Mouse (Mus musculus) G1E (cell line): Measurements from ENCODE around the gene Rab19. TPM values are rescaled to one million over a fixed set of nuclear protein-coding genes. Genes with fewer than 3 reads are reported as not detected.

Source experiments
- ATAC-seq: 2 replicates; pipeline ENCODE4 v1.8.0; 2016; ENCODE audit warnings: mild to moderate bottlenecking; ENCODE audit not compliant: insufficient number of reproducible peaks, poor library complexity, low FRiP score, severe bottlenecking; ENCODE audit errors: extremely low read depth
- DNase-seq: peaks from one replicate; pipeline ENCODE4 v3.0.0; 2012; ENCODE audit warnings: low spot score
- H3K27me3 ChIP-seq: 2 replicates; pipeline ENCODE4 v1.6.1; 2012; ENCODE audit warnings: mild to moderate bottlenecking, low read length, inconsistent platforms; ENCODE audit not compliant: insufficient read depth
- H3K36me3 ChIP-seq: replicated peaks from 2 replicates; pipeline ENCODE3; 2012; ENCODE audit warnings: mild to moderate bottlenecking, inconsistent platforms
- H3K4me1 ChIP-seq: 2 replicates; pipeline ENCODE4 v1.6.1; 2012; ENCODE audit warnings: low read depth, low read length, inconsistent platforms, mixed read lengths; ENCODE audit not compliant: insufficient read depth
- H3K4me3 ChIP-seq: 2 replicates; pipeline ENCODE4 v1.5.1; 2012; ENCODE audit warnings: low read depth, mild to moderate bottlenecking, inconsistent platforms, low read length, moderate library complexity, mixed read lengths
- H3K9me3 ChIP-seq: replicated peaks from 2 replicates; pipeline ENCODE4 v1.6.1; 2012; ENCODE audit warnings: inconsistent platforms
- CTCF ChIP-seq: IDR thresholded peaks from 2 replicates; pipeline ENCODE4 v1.5.1; 2012; ENCODE audit warnings: low read depth, low read length, inconsistent platforms, mixed read lengths
- GATA1 ChIP-seq: IDR thresholded peaks from 2 replicates; pipeline ENCODE4 v1.6.1; 2012; ENCODE audit warnings: borderline replicate concordance, low read length, inconsistent platforms, mixed read lengths
- GATA2 ChIP-seq: IDR thresholded peaks from 2 replicates; pipeline ENCODE4 v1.6.1; 2012; ENCODE audit warnings: low read depth, low read length, inconsistent platforms, borderline replicate concordance
- POLR2AphosphoS5 ChIP-seq: IDR thresholded peaks from 2 replicates; pipeline ENCODE4 v1.6.1; 2012; ENCODE audit warnings: low read depth, low read length, inconsistent platforms; ENCODE audit not compliant: insufficient replicate concordance
- TAL1 ChIP-seq: conservative IDR thresholded peaks from 2 replicates; pipeline ENCODE4 v1.6.1; 2012; ENCODE audit warnings: low read depth, low read length, inconsistent platforms, mixed read lengths
- polyA plus RNA-seq: library from polyadenylated mRNA; stranded (reverse); fragments of >175 nt; gene quantifications from 2 replicates; pipeline ENCODE4 v1.2.3, GENCODE M21; 2012
- total RNA-seq, 2 experiments: library from RNA; stranded (forward) in 1 of 2; stranded (reverse) in 1 of 2; fragments of 200-1000 nt in 1 of 2; fragments of >200 nt in 1 of 2; fragmentation: Nextera tagmentation in 1 of 2; gene quantifications; 2 replicates each; pipeline ENCODE4 v1.2.3; 2014 to 2017

Rab19 gene
- total and polyA plus RNA-seq, 3 experiments: 1.9 TPM; not detected in 2

GRCm38 (mm10) chr6:39426725-39427124 is 45.8 kb downstream of the Rab19 start:
- H3K4me3 ChIP-seq: no peak overlapping the region
- TF ChIP-seq CTCF: no peak
- no peak for TF ChIP-seq POLR2AphosphoS5
- TF ChIP-seq TAL1: no peak
- TF ChIP-seq GATA1: no peak
- no peak for TF ChIP-seq GATA2
- no peaks in the 10 kb centered on the region for H3K36me3 ChIP-seq
- peaks cover 40% of the 10 kb centered on the region for H3K4me1 ChIP-seq
- no peaks in the 10 kb centered on the region for H3K27me3 ChIP-seq
- ATAC-seq (no peak), DNase-seq (no peak)
- no peaks in the 10 kb centered on the region for H3K9me3 ChIP-seq

GRCm38 (mm10) chr6:39427276-39428003 is 46.5 kb downstream of the Rab19 start:
- TF ChIP-seq CTCF: no peak
- TF ChIP-seq POLR2AphosphoS5: no peak
- TF ChIP-seq GATA1: no peak
- no peak for TF ChIP-seq TAL1
- TF ChIP-seq GATA2: no peak
- H3K4me1 ChIP-seq: peaks cover 36% of the 10 kb centered on the region
- 0 out of 2 replicates have a peak, but pooled peaks cover 2% of the 10 kb centered on the region for H3K27me3 ChIP-seq
- H3K4me3 ChIP-seq: no peak overlapping the region
- no peaks in the 10 kb centered on the region for H3K9me3 ChIP-seq
- ATAC-seq: no peak
- no peaks in the 10 kb centered on the region for H3K36me3 ChIP-seq
- DNase-seq: no peak

GRCm38 (mm10) chr6:39429007-39429788 is 48.2 kb downstream of the Rab19 start:
- Histone ChIP-seq H3K36me3 (no peaks in the 10 kb centered on the region), H3K4me3 (no peak overlapping the region), H3K4me1 (peaks cover 20% of the 10 kb centered on the region), H3K27me3 (0 out of 2 replicates have a peak, but pooled peaks cover 2% of the 10 kb centered on the region), H3K9me3 (no peaks in the 10 kb centered on the region)
- no peak for TF ChIP-seq GATA2
- TF ChIP-seq POLR2AphosphoS5: no peak
- TF ChIP-seq CTCF: no peak
- no peak for TF ChIP-seq GATA1
- DNase-seq (no peak), ATAC-seq (no peak)

GRCm38 (mm10) chr6:39430722-39431121 is 49.7 kb downstream of the Rab19 start:
- H3K4me1 ChIP-seq: peaks cover 20% of the 10 kb centered on the region
- ATAC-seq: no peak

GRCm38 (mm10) chr6:39433174-39433573 is 52.2 kb downstream of the Rab19 start:
- Histone ChIP-seq H3K27me3 (0 out of 2 replicates have a peak, but pooled peaks cover 2% of the 10 kb centered on the region), H3K4me1 (peaks cover 15% of the 10 kb centered on the region), H3K9me3 (no peaks in the 10 kb centered on the region), H3K36me3 (no peaks in the 10 kb centered on the region), H3K4me3 (no peak overlapping the region)
- DNase-seq (no peak), ATAC-seq (no peak)
- TF ChIP-seq TAL1 (no peak), POLR2AphosphoS5 (no peak), CTCF (no peak), GATA2 (no peak), GATA1 (no peak)

More at GRCm38 (mm10) chr6:39430722-39431121, 49.7 kb downstream of the Rab19 start:
- Histone ChIP-seq H3K27me3 (0 out of 2 replicates have a peak, but pooled peaks cover 2% of the 10 kb centered on the region), H3K4me3 (no peak overlapping the region), H3K9me3 (no peaks in the 10 kb centered on the region), H3K36me3 (no peaks in the 10 kb centered on the region)
- no peak for TF ChIP-seq GATA1
- TF ChIP-seq GATA2: no peak
- no peak for TF ChIP-seq POLR2AphosphoS5
- DNase-seq: no peak

GRCm38 (mm10) chr6:39433701-39434100 is 52.7 kb downstream of the Rab19 start:
- Histone ChIP-seq H3K4me3 (no peak overlapping the region), H3K4me1 (peaks cover 11% of the 10 kb centered on the region; the same call in 1 of the 2 replicates), H3K9me3 (no peaks in the 10 kb centered on the region), H3K27me3 (0 out of 2 replicates have a peak, but pooled peaks cover 2% of the 10 kb centered on the region), H3K36me3 (no peaks in the 10 kb centered on the region)
- no peak for ATAC-seq
- TF ChIP-seq GATA2 (no peak), TAL1 (no peak), POLR2AphosphoS5 (no peak), CTCF (no peak), GATA1 (no peak)
- DNase-seq: no peak
